Mouse (Mus musculus) lung, postnatal 0 days (tissue): ENCODE measurements around the gene Rpl29. TPM values are rescaled to one million over a fixed set of nuclear protein-coding genes. Genes with fewer than 3 reads are reported as not detected.
A peak's percentile ranks its signal among the peaks of the same experiment; 100 is the strongest.

Experiments used
- ATAC-seq: fragments of 200-750 bp; cut with Nextera tagmentation; 2 replicates; pipeline ENCODE4 v1.8.0; 2017; ENCODE audit warnings: moderate library complexity
- DNase-seq: peaks from one replicate; pipeline ENCODE4 v3.0.0-alpha.2; 2016; ENCODE audit warnings: low spot score
- H3K27ac ChIP-seq: fragments of 300-500 bp; sonication (generic); 2 replicates; pipeline ENCODE4 v1.5.1; 2014; ENCODE audit warnings: antibody characterized with exemption, mild to moderate bottlenecking, low read length, mixed read lengths
- H3K27me3 ChIP-seq: fragments of 300-500 bp; sonication (generic); replicated peaks from 2 replicates; pipeline ENCODE4 v1.6.1; 2014; ENCODE audit warnings: low read length, mixed read lengths; ENCODE audit not compliant: insufficient read depth
- H3K36me3 ChIP-seq: fragments of 300-500 bp; sonication (generic); 2 replicates; pipeline ENCODE4 v1.6.1; 2014; ENCODE audit warnings: low read length, mixed read lengths; ENCODE audit not compliant: insufficient read depth
- H3K4me1 ChIP-seq: fragments of 300-500 bp; sonication (generic); 2 replicates; pipeline ENCODE4 v1.6.1; 2014; ENCODE audit warnings: antibody characterized with exemption, low read depth, low read length, mixed read lengths; ENCODE audit not compliant: insufficient read depth
- H3K4me2 ChIP-seq: fragments of 300-500 bp; sonication (generic); replicated peaks from 2 replicates; pipeline ENCODE4 v1.6.1; 2014; ENCODE audit warnings: low read depth, mild to moderate bottlenecking, low read length, moderate library complexity, mixed read lengths
- H3K4me3 ChIP-seq: fragments of 300-500 bp; sonication (generic); 2 replicates; pipeline ENCODE4 v1.5.1; 2014; ENCODE audit warnings: low read depth, low read length
- H3K9ac ChIP-seq: fragments of 300-500 bp; sonication (generic); replicated peaks from 2 replicates; pipeline ENCODE4 v1.6.1; 2014; ENCODE audit warnings: low read depth, mild to moderate bottlenecking
- H3K9me3 ChIP-seq: fragments of 300-500 bp; sonication (generic); 2 replicates; pipeline ENCODE4 v1.6.1; 2016; ENCODE audit warnings: low read length, mixed read lengths
- CTCF ChIP-seq: IDR thresholded peaks from 2 replicates; pipeline ENCODE4 v1.5.1; 2016; ENCODE audit warnings: antibody characterized with exemption, mild to moderate bottlenecking
- EP300 ChIP-seq: IDR thresholded peaks from 2 replicates; pipeline ENCODE4 v1.6.1; 2016; ENCODE audit warnings: antibody characterized with exemption, mild to moderate bottlenecking, control low read depth
- WGBS: fragments of 180-500 bp; shearing (Covaris S2); extraction: QIAGEN DNeasy Blood & Tissue Kit; methylation state at CpG from one replicate; pipeline ENCODE4 v1.1.7; 2014; 5-methylcytosine and 5-hydroxymethylcytosine counted together
- polyA plus RNA-seq: library from polyadenylated mRNA; unstranded; fragments of >200 nt; fragmentation: Nextera tagmentation; extraction: Ambion mirVana; gene quantifications from 2 replicates; pipeline ENCODE4 v1.2.1, GENCODE M21; 2015

Gene Rpl29
- polyA plus RNA-seq, 1 experiment from 2014 or later: 737 TPM

DNA sequence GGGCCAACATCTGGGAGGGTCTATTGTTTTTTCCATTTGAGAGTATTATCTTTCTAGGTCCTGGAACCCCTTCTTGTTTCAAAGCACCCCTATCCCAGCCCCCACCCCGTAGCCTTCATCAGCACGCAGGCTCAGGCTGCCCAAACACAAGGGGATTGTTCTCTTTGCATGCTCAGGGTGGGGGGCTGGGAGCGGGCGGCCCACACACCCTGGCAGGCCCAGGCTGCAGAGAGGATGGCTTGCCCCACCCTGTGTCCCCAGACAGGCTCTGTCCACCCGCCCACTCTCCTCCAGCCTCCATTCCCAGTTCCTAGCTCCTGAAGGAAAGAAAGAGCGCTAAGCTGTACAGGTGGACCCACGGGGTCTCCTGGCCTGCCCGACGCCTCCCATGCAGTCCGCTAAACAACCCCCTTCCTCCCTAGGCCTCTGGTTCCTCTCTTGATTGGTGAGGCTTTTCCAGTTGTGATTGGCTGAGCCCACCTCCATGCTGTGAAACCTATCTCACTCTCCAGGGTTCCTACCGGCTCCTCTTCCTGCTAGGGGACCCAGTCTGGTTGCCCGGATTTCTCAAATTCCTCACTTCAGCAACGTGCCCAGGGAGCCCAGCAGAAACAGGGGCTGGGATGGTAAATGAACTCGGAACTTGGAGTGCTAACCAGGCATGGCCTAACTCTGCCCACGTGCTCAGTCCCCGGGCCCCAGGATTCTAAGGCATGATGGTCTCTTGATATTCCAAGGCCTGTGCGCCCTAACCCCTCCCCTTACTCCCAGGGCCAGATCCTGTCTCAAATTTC lies 25.8 kb downstream of the Rpl29 start:
- no peak for DNase-seq
- H3K36me3 ChIP-seq: no peaks in the 10 kb centered on the region
- no peak overlapping the region for H3K27ac ChIP-seq
- ATAC-seq: no peak
- peaks cover 9% of the 10 kb centered on the region; the same call in 1 of the 2 replicates for H3K4me1 ChIP-seq
- H3K27me3 ChIP-seq: no peaks in the 10 kb centered on the region
- no peaks in the 10 kb centered on the region for H3K9me3 ChIP-seq
- H3K4me3 ChIP-seq: peak overlapping the region; percentile 56
- peak overlapping the region; percentile 79 for H3K4me2 ChIP-seq
- TF ChIP-seq CTCF (no peak), EP300 (no peak)
- WGBS: 14% methylated on average over 16 of the region's 17 CpGs
- no peak overlapping the region for H3K9ac ChIP-seq

DNA sequence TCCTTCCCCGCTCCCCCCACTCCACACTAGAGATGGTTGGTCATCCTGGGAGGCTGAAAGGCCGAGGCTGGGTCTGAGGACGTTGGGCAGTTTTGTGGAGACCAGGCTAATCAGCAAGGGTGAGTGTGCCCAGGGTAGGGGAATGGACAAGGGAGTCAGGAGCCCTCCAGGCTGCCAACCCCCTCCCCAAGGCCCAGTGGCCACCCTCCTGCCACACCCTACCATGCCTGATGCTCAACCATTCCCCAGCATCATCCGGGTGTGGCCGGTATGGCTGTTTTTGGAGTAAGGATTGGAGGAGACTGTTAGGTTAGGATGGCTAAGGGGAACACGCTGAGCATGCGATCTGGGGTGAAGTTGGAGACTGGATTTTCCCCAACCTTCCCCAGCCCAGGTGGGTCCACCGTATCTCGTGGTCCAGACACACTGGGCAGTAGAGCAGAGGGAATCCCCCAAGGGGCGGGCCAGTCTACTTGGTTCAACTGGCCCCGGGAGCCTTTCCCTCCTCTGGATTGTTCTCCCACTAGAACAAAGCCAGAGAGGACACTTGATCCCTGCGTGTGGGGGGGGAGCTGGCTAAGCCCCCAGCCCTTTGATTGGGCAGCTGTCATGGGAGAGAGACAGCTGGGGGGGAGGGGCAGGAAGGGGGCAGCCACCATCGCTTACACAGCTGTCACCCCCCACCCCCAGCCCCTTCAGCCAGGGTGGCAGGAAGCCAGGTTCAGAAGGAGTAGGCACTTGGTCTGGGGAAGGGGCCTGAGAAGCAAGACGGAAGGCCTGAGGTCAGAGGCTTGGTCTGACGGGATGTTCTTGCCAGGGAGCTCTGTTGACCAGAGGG lies 27.3 kb downstream of the Rpl29 start:
- Histone ChIP-seq H3K4me2 (no peak overlapping the region), H3K4me3 (no peak overlapping the region), H3K36me3 (no peaks in the 10 kb centered on the region), H3K9me3 (no peaks in the 10 kb centered on the region), H3K27me3 (no peaks in the 10 kb centered on the region), H3K27ac (no peak overlapping the region), H3K9ac (no peak overlapping the region), H3K4me1 (peaks cover 9% of the 10 kb centered on the region; the same call in 1 of the 2 replicates)
- TF ChIP-seq EP300 (no peak), CTCF (no peak)
- WGBS: 38% methylated on average over 15 of the region's 15 CpGs
- DNase-seq: no peak
- no peak for ATAC-seq

DNA sequence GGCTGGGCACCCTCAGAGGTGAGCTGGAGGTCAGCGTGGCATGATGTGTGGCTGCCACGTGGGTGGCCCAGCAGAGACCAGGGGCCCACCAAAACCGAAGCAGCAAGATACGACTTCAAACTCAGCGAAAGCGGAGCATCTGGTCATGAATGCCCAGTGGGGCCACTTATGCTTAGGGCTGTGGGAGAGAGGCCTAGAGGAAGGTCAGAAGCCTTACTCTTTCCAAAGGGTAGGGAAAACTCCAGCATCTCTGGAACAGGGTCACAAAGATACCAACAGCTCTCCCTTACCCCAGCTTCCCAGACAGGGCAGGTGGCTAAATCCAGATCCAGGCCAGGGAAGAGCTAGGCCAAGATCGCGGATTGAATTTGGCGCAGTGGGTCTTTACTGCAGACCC lies 27.9 kb downstream of the Rpl29 start:
- Histone ChIP-seq H3K9ac (no peak overlapping the region), H3K9me3 (no peaks in the 10 kb centered on the region), H3K27ac (no peak overlapping the region), H3K36me3 (peaks cover 3% of the 10 kb centered on the region; the same call in 1 of the 2 replicates), H3K4me2 (no peak overlapping the region), H3K4me1 (peaks cover 9% of the 10 kb centered on the region; the same call in 1 of the 2 replicates), H3K4me3 (no peak overlapping the region), H3K27me3 (no peaks in the 10 kb centered on the region)
- WGBS: 55% methylated on average over 9 of the region's 9 CpGs
- ATAC-seq (no peak), DNase-seq (no peak)
- TF ChIP-seq CTCF (no peak), EP300 (no peak)

DNA sequence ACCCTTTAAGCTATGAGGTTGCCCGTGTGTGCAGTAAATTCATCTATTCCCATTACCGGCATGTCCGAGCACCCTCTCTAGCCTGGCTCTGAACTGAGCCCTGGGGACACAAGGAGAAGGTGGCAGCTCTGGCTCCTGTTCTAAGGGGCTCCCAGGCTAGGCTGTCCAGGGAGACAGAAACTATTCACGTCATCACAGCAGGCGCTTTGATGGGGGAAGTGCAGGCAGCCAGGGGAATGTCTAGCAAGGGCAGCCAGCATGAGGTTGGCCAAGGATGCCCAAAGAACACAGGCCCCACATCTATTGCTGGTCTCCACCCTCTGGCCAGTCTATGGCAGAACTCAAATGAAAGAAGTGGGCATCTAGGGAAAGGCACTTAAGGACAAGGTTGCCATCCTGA lies 28.7 kb downstream of the Rpl29 start:
- TF ChIP-seq EP300: no peak
- no peak for TF ChIP-seq CTCF
- DNase-seq (no peak), ATAC-seq (no peak)
- Histone ChIP-seq H3K4me3 (no peak overlapping the region), H3K27me3 (no peaks in the 10 kb centered on the region), H3K27ac (no peak overlapping the region), H3K4me2 (no peak overlapping the region), H3K36me3 (peaks cover 3% of the 10 kb centered on the region; the same call in 1 of the 2 replicates), H3K9me3 (no peaks in the 10 kb centered on the region), H3K9ac (no peak overlapping the region), H3K4me1 (peaks cover 9% of the 10 kb centered on the region; the same call in 1 of the 2 replicates)
- WGBS: 75% methylated on average over 5 of the region's 5 CpGs

DNA sequence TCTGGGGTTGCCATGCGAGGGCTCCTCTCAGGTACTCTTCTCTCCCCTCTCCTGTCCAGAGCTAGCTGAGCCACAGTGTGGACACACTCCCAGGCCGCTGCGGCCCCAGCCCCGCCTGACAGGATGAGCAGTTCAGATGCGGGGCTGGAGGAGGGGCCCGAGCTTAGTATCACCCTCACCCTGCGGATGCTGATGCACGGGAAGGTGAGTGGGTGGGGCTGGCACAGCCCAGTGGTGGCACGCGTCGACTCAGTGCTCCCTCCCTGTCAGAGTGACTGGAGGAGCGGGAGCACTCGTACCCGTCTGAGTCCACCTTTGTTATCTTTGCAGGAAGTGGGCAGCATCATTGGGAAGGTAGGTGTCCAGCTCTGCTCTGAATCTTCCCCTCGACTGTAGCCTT lies 30.7 kb downstream of the Rpl29 start:
- 70% methylated on average over 15 of the region's 15 CpGs for WGBS
- TF ChIP-seq CTCF: no peak
- TF ChIP-seq EP300: no peak
- ATAC-seq: no peak

DNA sequence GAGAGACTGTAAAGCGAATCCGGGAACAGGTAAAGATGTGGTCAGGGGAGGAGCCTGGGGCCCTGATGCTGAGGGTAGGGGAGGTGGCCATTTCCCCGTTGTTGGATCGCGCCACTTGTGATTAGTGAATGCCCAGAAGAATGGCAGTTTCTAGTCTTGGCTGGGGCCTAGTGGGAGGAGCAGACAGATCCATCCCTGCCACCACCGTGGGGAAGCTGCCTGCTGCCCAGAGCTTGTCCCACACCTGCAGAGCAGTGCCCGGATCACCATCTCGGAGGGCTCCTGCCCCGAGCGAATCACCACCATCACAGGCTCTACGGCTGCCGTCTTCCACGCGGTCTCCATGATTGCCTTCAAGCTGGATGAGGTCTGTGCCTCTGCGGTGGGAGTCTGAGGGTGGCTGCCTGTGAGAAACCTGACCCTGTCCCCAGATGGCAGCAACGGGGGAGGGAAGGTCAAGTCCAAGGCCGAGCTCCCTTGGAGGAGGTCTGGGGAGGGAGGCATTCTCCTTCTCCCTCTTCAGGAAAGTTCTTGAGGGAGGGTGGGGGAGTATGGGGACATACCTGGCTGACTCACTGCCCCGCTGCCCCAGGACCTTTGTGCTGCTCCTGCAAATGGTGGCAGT lies 31.3 kb downstream of the Rpl29 start:
- Histone ChIP-seq H3K4me2 (no peak overlapping the region), H3K36me3 (peaks cover 9% of the 10 kb centered on the region), H3K4me3 (no peak overlapping the region), H3K9me3 (no peaks in the 10 kb centered on the region), H3K27me3 (0 out of 2 replicates have a peak, but pooled peaks cover 5% of the 10 kb centered on the region), H3K9ac (no peak overlapping the region), H3K27ac (no peak overlapping the region), H3K4me1 (peaks cover 4% of the 10 kb centered on the region)
- no peak for ATAC-seq
- 76% methylated on average over 18 of the region's 18 CpGs for WGBS
- no peak for TF ChIP-seq CTCF
- TF ChIP-seq EP300: no peak
- no peak for DNase-seq

More for the DNA sequence above, 30.7 kb downstream of the Rpl29 start:
- Histone ChIP-seq H3K4me1 (peaks cover 6% of the 10 kb centered on the region), H3K4me3 (no peak overlapping the region), H3K9ac (no peak overlapping the region), H3K4me2 (no peak overlapping the region), H3K9me3 (no peaks in the 10 kb centered on the region), H3K36me3 (peaks cover 9% of the 10 kb centered on the region), H3K27me3 (0 out of 2 replicates have a peak, but pooled peaks cover 4% of the 10 kb centered on the region), H3K27ac (no peak overlapping the region)
- no peak for DNase-seq
